Mouse (Mus musculus): ENCODE results near the gene Ndufs8. TPM values are rescaled to one million over a fixed set of nuclear protein-coding genes. Genes with fewer than 3 reads are reported as not detected.
"Not testable (repeated sequence)": the region's sequence is repeated elsewhere in the genome, so short reads cannot be mapped to it uniquely, and the experiment has no call there.

Gene Ndufs8
- polyA plus RNA-seq (2015; fragmentation: Nextera tagmentation; extraction: Ambion mirVana), result 466 and 487 TPM in 2 replicates

- H3K36me3 ChIP-seq (ENCODE audit: control insufficient read depth, insufficient read depth), result peaks cover 26% of the 10 kb centered on the region
- H3K4me3 ChIP-seq (ENCODE audit: low read length), result peak within 1 kb of the TSS; percentile 65
- peak; percentile 96 for ATAC-seq (replicated peaks; ENCODE audit: extremely low read depth, insufficient read depth, low FRiP score)
- peak within 1 kb of the TSS; percentile 80 for H3K9ac ChIP-seq (ENCODE audit: low read length)
- WGBS, result under 1% methylated on average over 43 of the region's 43 CpGs
- H3K4me1 ChIP-seq (ENCODE audit: control insufficient read depth, insufficient read depth, low read length), result peaks cover 17% of the 10 kb centered on the region
- no peaks in the 10 kb centered on the region for H3K27me3 ChIP-seq (ENCODE audit: control insufficient read depth, insufficient read depth, low read length)
- H3K27ac ChIP-seq (ENCODE audit: low read length), result peak within 1 kb of the TSS; percentile 85
- H3K9me3 ChIP-seq (replicated peaks; ENCODE audit: control insufficient read depth, low read length), result no peaks in the 10 kb centered on the region
- H3K4me2 ChIP-seq (ENCODE audit: low read depth, low read length), result peak within 1 kb of the TSS; percentile 94
These were observed at the start of gene Ndufs8 for GRCm38 (mm10) chr19:3912337-3913204. Gene Ndufs8, minus strand, starts transcription at chr19:3912774.

- H3K9ac ChIP-seq (ENCODE audit: low read length); H3K4me1 ChIP-seq (ENCODE audit: control insufficient read depth, insufficient read depth, low read length); H3K4me2 ChIP-seq (ENCODE audit: low read depth, low read length); H3K27ac ChIP-seq (ENCODE audit: low read length); H3K9me3 ChIP-seq (replicated peaks; ENCODE audit: control insufficient read depth, low read length); ATAC-seq (replicated peaks; ENCODE audit: extremely low read depth, insufficient read depth, low FRiP score); H3K4me3 ChIP-seq (ENCODE audit: low read length); H3K27me3 ChIP-seq (ENCODE audit: control insufficient read depth, insufficient read depth, low read length); H3K36me3 ChIP-seq (ENCODE audit: control insufficient read depth, insufficient read depth): not testable (repeated sequence)
- WGBS, result 67% methylated on average over 6 of the region's 6 CpGs
These were observed 49.2 kb upstream of the Ndufs8 start for GRCm38 (mm10) chr19:3961805-3962204.

GRCm38 (mm10) chr19:3960211-3960610 is 47.6 kb upstream of the Ndufs8 start:
- Histone ChIP-seq H3K36me3 (ENCODE audit: control insufficient read depth, insufficient read depth) (no peaks in the 10 kb centered on the region), H3K4me2 (ENCODE audit: low read depth, low read length) (no peak overlapping the region), H3K4me1 (ENCODE audit: control insufficient read depth, insufficient read depth, low read length) (0 out of 2 replicates have a peak, but pooled peaks cover 3% of the 10 kb centered on the region), H3K27me3 (ENCODE audit: control insufficient read depth, insufficient read depth, low read length) (no peaks in the 10 kb centered on the region), H3K9me3 (replicated peaks; ENCODE audit: control insufficient read depth, low read length) (no peaks in the 10 kb centered on the region), H3K9ac (ENCODE audit: low read length) (no peak overlapping the region), H3K27ac (ENCODE audit: low read length) (no peak overlapping the region), H3K4me3 (ENCODE audit: low read length) (no peak overlapping the region)
- ATAC-seq (replicated peaks; ENCODE audit: extremely low read depth, insufficient read depth, low FRiP score), result no peak
- WGBS, result 83% methylated on average over 5 of the region's 5 CpGs

GRCm38 (mm10) chr19:3959030-3959429 is 46.5 kb upstream of the Ndufs8 start:
- Histone ChIP-seq H3K9ac (ENCODE audit: low read length) (no peak overlapping the region), H3K9me3 (replicated peaks; ENCODE audit: control insufficient read depth, low read length) (no peaks in the 10 kb centered on the region), H3K36me3 (ENCODE audit: control insufficient read depth, insufficient read depth) (no peaks in the 10 kb centered on the region), H3K27me3 (ENCODE audit: control insufficient read depth, insufficient read depth, low read length) (no peaks in the 10 kb centered on the region), H3K4me1 (ENCODE audit: control insufficient read depth, insufficient read depth, low read length) (0 out of 2 replicates have a peak, but pooled peaks cover 3% of the 10 kb centered on the region), H3K27ac (ENCODE audit: low read length) (no peak overlapping the region), H3K4me2 (ENCODE audit: low read depth, low read length) (no peak overlapping the region), H3K4me3 (ENCODE audit: low read length) (no peak overlapping the region)
- ATAC-seq (replicated peaks; ENCODE audit: extremely low read depth, insufficient read depth, low FRiP score), result no peak

GRCm38 (mm10) chr19:3958470-3958869 is 45.9 kb upstream of the Ndufs8 start, which contains the start of gene Aldh3b3:
Gene Aldh3b3, plus strand, starts transcription at chr19:3958645.
- H3K27ac ChIP-seq (ENCODE audit: low read length), result no peak within 1 kb of the TSS
- H3K9ac ChIP-seq (ENCODE audit: low read length), result no peak within 1 kb of the TSS
- H3K9me3 ChIP-seq (replicated peaks; ENCODE audit: control insufficient read depth, low read length), result no peaks in the 10 kb centered on the region
- 36% methylated on average over 4 of the region's 4 CpGs for WGBS
- no peaks in the 10 kb centered on the region for H3K27me3 ChIP-seq (ENCODE audit: control insufficient read depth, insufficient read depth, low read length)
- H3K4me1 ChIP-seq (ENCODE audit: control insufficient read depth, insufficient read depth, low read length), result 0 out of 2 replicates have a peak, but pooled peaks cover 3% of the 10 kb centered on the region
- ATAC-seq (replicated peaks; ENCODE audit: extremely low read depth, insufficient read depth, low FRiP score), result no peak; the same call in 1 of the 2 replicates
- no peaks in the 10 kb centered on the region for H3K36me3 ChIP-seq (ENCODE audit: control insufficient read depth, insufficient read depth)
- H3K4me2 ChIP-seq (ENCODE audit: low read depth, low read length), result no peak within 1 kb of the TSS
- H3K4me3 ChIP-seq (ENCODE audit: low read length), result no peak within 1 kb of the TSS

- not testable (repeated sequence) for H3K36me3 ChIP-seq (ENCODE audit: control insufficient read depth, insufficient read depth); H3K9me3 ChIP-seq (replicated peaks; ENCODE audit: control insufficient read depth, low read length); H3K27ac ChIP-seq (ENCODE audit: low read length); H3K4me2 ChIP-seq (ENCODE audit: low read depth, low read length); H3K4me1 ChIP-seq (ENCODE audit: control insufficient read depth, insufficient read depth, low read length); ATAC-seq (replicated peaks; ENCODE audit: extremely low read depth, insufficient read depth, low FRiP score); H3K9ac ChIP-seq (ENCODE audit: low read length); H3K4me3 ChIP-seq (ENCODE audit: low read length); H3K27me3 ChIP-seq (ENCODE audit: control insufficient read depth, insufficient read depth, low read length)
- WGBS, result 77% methylated on average over 5 of the region's 5 CpGs
These were observed 44.9 kb upstream of the Ndufs8 start for GRCm38 (mm10) chr19:3957296-3958036.

GRCm38 (mm10) chr19:3955804-3956203 is 43.2 kb upstream of the Ndufs8 start:
- Histone ChIP-seq H3K4me2 (ENCODE audit: low read depth, low read length) (no peak overlapping the region), H3K36me3 (ENCODE audit: control insufficient read depth, insufficient read depth) (no peaks in the 10 kb centered on the region), H3K27me3 (ENCODE audit: control insufficient read depth, insufficient read depth, low read length) (no peaks in the 10 kb centered on the region), H3K9ac (ENCODE audit: low read length) (no peak overlapping the region), H3K9me3 (replicated peaks; ENCODE audit: control insufficient read depth, low read length) (no peaks in the 10 kb centered on the region), H3K27ac (ENCODE audit: low read length) (no peak overlapping the region), H3K4me3 (ENCODE audit: low read length) (no peak overlapping the region), H3K4me1 (ENCODE audit: control insufficient read depth, insufficient read depth, low read length) (0 out of 2 replicates have a peak, but pooled peaks cover 3% of the 10 kb centered on the region)
- 23% methylated on average over 4 of the region's 4 CpGs for WGBS
- no peak for ATAC-seq (replicated peaks; ENCODE audit: extremely low read depth, insufficient read depth, low FRiP score)

- no peaks in the 10 kb centered on the region for H3K9me3 ChIP-seq (replicated peaks; ENCODE audit: control insufficient read depth, low read length)
- no peak overlapping the region for H3K4me3 ChIP-seq (ENCODE audit: low read length)
- ATAC-seq (replicated peaks; ENCODE audit: extremely low read depth, insufficient read depth, low FRiP score), result no peak
- no peak overlapping the region for H3K27ac ChIP-seq (ENCODE audit: low read length)
- H3K36me3 ChIP-seq (ENCODE audit: control insufficient read depth, insufficient read depth), result no peaks in the 10 kb centered on the region
- WGBS, result 81% methylated on average over 3 of the region's 3 CpGs
- no peak overlapping the region for H3K9ac ChIP-seq (ENCODE audit: low read length)
- H3K4me2 ChIP-seq (ENCODE audit: low read depth, low read length), result no peak overlapping the region
- H3K4me1 ChIP-seq (ENCODE audit: control insufficient read depth, insufficient read depth, low read length), result 0 out of 2 replicates have a peak, but pooled peaks cover 3% of the 10 kb centered on the region
- H3K27me3 ChIP-seq (ENCODE audit: control insufficient read depth, insufficient read depth, low read length), result no peaks in the 10 kb centered on the region
These were observed 42.5 kb upstream of the Ndufs8 start for GRCm38 (mm10) chr19:3955033-3955432.

GRCm38 (mm10) chr19:3952099-3952498 is 39.5 kb upstream of the Ndufs8 start:
- WGBS, result 38% methylated on average over 1 of the region's 1 CpGs
- no peak overlapping the region for H3K27ac ChIP-seq (ENCODE audit: low read length)
- H3K9me3 ChIP-seq (replicated peaks; ENCODE audit: control insufficient read depth, low read length), result no peaks in the 10 kb centered on the region
- no peak for ATAC-seq (replicated peaks; ENCODE audit: extremely low read depth, insufficient read depth, low FRiP score)
- H3K4me2 ChIP-seq (ENCODE audit: low read depth, low read length), result no peak overlapping the region
- no peaks in the 10 kb centered on the region for H3K27me3 ChIP-seq (ENCODE audit: control insufficient read depth, insufficient read depth, low read length)
- no peaks in the 10 kb centered on the region for H3K4me1 ChIP-seq (ENCODE audit: control insufficient read depth, insufficient read depth, low read length)
- no peak overlapping the region for H3K9ac ChIP-seq (ENCODE audit: low read length)
- H3K4me3 ChIP-seq (ENCODE audit: low read length), result no peak overlapping the region
- H3K36me3 ChIP-seq (ENCODE audit: control insufficient read depth, insufficient read depth), result no peaks in the 10 kb centered on the region
